Mouse (Mus musculus) limb, embryonic 14.5 days (tissue): ENCODE data around the gene Gm20695. TPM values are rescaled to one million over a fixed set of nuclear protein-coding genes. Genes with fewer than 3 reads are reported as not detected.
A peak's percentile ranks its signal among the peaks of the same experiment; 100 is the strongest.

Experiments
- ATAC-seq: fragments of 200-750 bp; cut with Nextera tagmentation; 2 replicates; pipeline ENCODE4 v1.8.0; 2017; ENCODE audit warnings: low read depth, moderate number of reproducible peaks, moderate TSS enrichment; ENCODE audit not compliant: low FRiP score
- DNase-seq: peaks from one replicate; pipeline ENCODE4 v3.0.0-alpha.2; 2015; ENCODE audit warnings: low spot score
- H3K27ac ChIP-seq: fragments of 300-500 bp; sonication (generic); replicated peaks from 2 replicates; pipeline ENCODE4 v1.5.1; 2014; ENCODE audit warnings: low read depth, mild to moderate bottlenecking, low read length, moderate library complexity, mixed read lengths
- H3K27me3 ChIP-seq: fragments of 300-500 bp; sonication (generic); 2 replicates; pipeline ENCODE4 v1.6.1; 2014; ENCODE audit warnings: low read length, mixed read lengths; ENCODE audit not compliant: control insufficient read depth, insufficient read depth
- H3K36me3 ChIP-seq: fragments of 300-500 bp; sonication (generic); 2 replicates; pipeline ENCODE4 v1.6.1; 2014; ENCODE audit warnings: mild to moderate bottlenecking, low read length, moderate library complexity, mixed read lengths; ENCODE audit not compliant: control insufficient read depth, insufficient read depth
- H3K4me1 ChIP-seq: fragments of 300-500 bp; sonication (generic); 2 replicates; pipeline ENCODE4 v1.6.1; 2014; ENCODE audit warnings: antibody characterized with exemption, low read length, mixed read lengths; ENCODE audit not compliant: control insufficient read depth, insufficient read depth
- H3K4me2 ChIP-seq: fragments of 300-500 bp; sonication (generic); replicated peaks from 2 replicates; pipeline ENCODE4 v1.6.1; 2014; ENCODE audit warnings: low read depth, mild to moderate bottlenecking, low read length, moderate library complexity; ENCODE audit not compliant: severe bottlenecking
- H3K4me3 ChIP-seq: fragments of 300-500 bp; sonication (generic); replicated peaks from 2 replicates; pipeline ENCODE4 v1.5.1; 2014; ENCODE audit warnings: low read length
- H3K9ac ChIP-seq: fragments of 300-500 bp; sonication (generic); 2 replicates; pipeline ENCODE4 v1.6.1; 2014; ENCODE audit warnings: mild to moderate bottlenecking, low read depth, low read length, moderate library complexity; ENCODE audit not compliant: severe bottlenecking
- H3K9me3 ChIP-seq: fragments of 300-500 bp; sonication (generic); 2 replicates; pipeline ENCODE4 v1.6.1; 2016; ENCODE audit warnings: low read length; ENCODE audit not compliant: control insufficient read depth
- POLR2A ChIP-seq: fragments of 200-500 bp; IDR thresholded peaks from 2 replicates; pipeline ENCODE4 v1.8.0; 2012; ENCODE audit warnings: inconsistent platforms, mild to moderate bottlenecking, moderate library complexity, borderline replicate concordance; ENCODE audit not compliant: insufficient read depth, insufficient read length; ENCODE audit errors: extremely low read depth
- WGBS: fragments of 180-500 bp; shearing (Covaris S2); extraction: QIAGEN DNeasy Blood & Tissue Kit; methylation state at CpG from one replicate; pipeline ENCODE4 v1.1.7; 2014; 5-methylcytosine and 5-hydroxymethylcytosine counted together
- polyA plus RNA-seq, 2 experiments: library from polyadenylated mRNA; depleted of rRNA in 1 of 2; stranded (reverse) in 1 of 2; unstranded in 1 of 2; fragments of >200 nt; fragmentation: Nextera tagmentation in 1 of 2; extraction: Ambion mirVana in 1 of 2; gene quantifications; 2 replicates each; pipeline versions ENCODE4 v1.2.1 to v1.2.3; 2012 to 2014

The Gm20695 gene
- polyA plus RNA-seq, 2 experiments, result 0.78 to 2.2 TPM

GRCm38 (mm10) chr16:3854437-3855182 lies 29.8 kb upstream of the Gm20695 start:
- no peak for TF ChIP-seq POLR2A
- Histone ChIP-seq H3K27ac (no peak overlapping the region), H3K4me3 (no peak overlapping the region), H3K27me3 (no peaks in the 10 kb centered on the region), H3K9ac (no peak overlapping the region), H3K9me3 (no peaks in the 10 kb centered on the region), H3K4me2 (no peak overlapping the region), H3K36me3 (no peaks in the 10 kb centered on the region), H3K4me1 (no peaks in the 10 kb centered on the region)
- ATAC-seq (no peak), DNase-seq (no peak)
- WGBS, result 75% methylated on average over 11 of the region's 11 CpGs

GRCm38 (mm10) chr16:3855776-3856175 lies 28.7 kb upstream of the Gm20695 start:
- ATAC-seq (no peak), DNase-seq (no peak)
- H3K4me1 ChIP-seq, result no peaks in the 10 kb centered on the region
- 85% methylated on average over 1 of the region's 1 CpGs for whole genome bisulfite sequencing
- no peak overlapping the region for H3K4me3 ChIP-seq
- no peak overlapping the region for H3K27ac ChIP-seq
- H3K27me3 ChIP-seq, result no peaks in the 10 kb centered on the region
- H3K9ac ChIP-seq, result no peak overlapping the region
- H3K36me3 ChIP-seq, result peaks cover 2% of the 10 kb centered on the region
- no peaks in the 10 kb centered on the region for H3K9me3 ChIP-seq
- no peak for TF ChIP-seq POLR2A
- H3K4me2 ChIP-seq, result no peak overlapping the region

- H3K9ac ChIP-seq, result no peak overlapping the region
Measured at GRCm38 (mm10) chr16:3859254-3859653, 25.2 kb upstream of the Gm20695 start.

GRCm38 (mm10) chr16:3871815-3872214 lies 12.6 kb upstream of the Gm20695 start:
- Histone ChIP-seq H3K27me3 (no peaks in the 10 kb centered on the region), H3K36me3 (peaks cover 20% of the 10 kb centered on the region), H3K27ac (0 out of 2 replicates have a peak overlapping the region, but pooled peaks have one; percentile 33), H3K9me3 (no peaks in the 10 kb centered on the region), H3K4me2 (peak overlapping the region; percentile 83), H3K9ac (peak overlapping the region; percentile 66), H3K4me3 (peak overlapping the region; percentile 55), H3K4me1 (peaks cover 11% of the 10 kb centered on the region)
- ATAC-seq, result no peak
- TF ChIP-seq POLR2A, result no peak
- WGBS, result 2% methylated on average over 16 of the region's 16 CpGs
- no peak for DNase-seq

More at GRCm38 (mm10) chr16:3859254-3859653, 25.2 kb upstream of the Gm20695 start:
- H3K36me3 ChIP-seq, result peaks cover 21% of the 10 kb centered on the region
- TF ChIP-seq POLR2A, result no peak
- DNase-seq (no peak), ATAC-seq (no peak)
- H3K27me3 ChIP-seq, result no peaks in the 10 kb centered on the region
- no peaks in the 10 kb centered on the region for H3K4me1 ChIP-seq
- no peak overlapping the region for H3K27ac ChIP-seq
- H3K4me2 ChIP-seq, result no peak overlapping the region
- WGBS, result 94% methylated on average over 4 of the region's 4 CpGs
- no peak overlapping the region for H3K4me3 ChIP-seq
- H3K9me3 ChIP-seq, result no peaks in the 10 kb centered on the region

GRCm38 (mm10) chr16:3872216-3873047 lies 12.0 kb upstream of the Gm20695 start, which contains the start of gene Naa60:
Naa60 (plus strand) TSS chr16:3872375.
- no peak for TF ChIP-seq POLR2A
- peak; percentile 95 for DNase-seq
- Histone ChIP-seq H3K4me1 (peaks cover 11% of the 10 kb centered on the region), H3K9me3 (no peaks in the 10 kb centered on the region), H3K4me3 (peak within 1 kb of the TSS; percentile 55), H3K27me3 (no peaks in the 10 kb centered on the region), H3K27ac (peak within 1 kb of the TSS; percentile 50), H3K9ac (peak within 1 kb of the TSS; percentile 66), H3K36me3 (peaks cover 20% of the 10 kb centered on the region), H3K4me2 (peak within 1 kb of the TSS; percentile 83)
- ATAC-seq, result peak; percentile 99
- 6% methylated on average over 43 of the region's 47 CpGs for WGBS
